Mouse (Mus musculus) lung, postnatal 0 days (tissue): ENCODE measurements at regions not wholly inside any gene's neighbourhood (a gene's known extent, or its start where the extent isn't known, plus 50 kb on each side); places are given as distances from the start of the nearest gene placed in this dataset.

Source experiments
- CTCF ChIP-seq: IDR thresholded peaks from 2 replicates; pipeline ENCODE4 v1.5.1; 2016; ENCODE audit warnings: antibody characterized with exemption, mild to moderate bottlenecking
- EP300 ChIP-seq: IDR thresholded peaks from 2 replicates; pipeline ENCODE4 v1.6.1; 2016; ENCODE audit warnings: antibody characterized with exemption, mild to moderate bottlenecking, control low read depth

GRCm38 (mm10) chr1:119328921-119329692 lies 92.9 kb downstream of the Inhbb start:
- TF ChIP-seq CTCF (no peak), EP300 (no peak)
